Mouse (Mus musculus) liver, embryonic 14.5 days (tissue): Measurements from ENCODE around the gene Bmf.

Experiments
- CTCF ChIP-seq: IDR thresholded peaks from 2 replicates; pipeline ENCODE4 v1.5.1; 2016; ENCODE audit warnings: antibody characterized with exemption, low read depth, control low read depth
- EP300 ChIP-seq: IDR thresholded peaks from 2 replicates; pipeline ENCODE4 v1.6.1; 2016; ENCODE audit warnings: antibody characterized with exemption, low read depth

GRCm38 (mm10) chr2:118532855-118533675 is 16.4 kb downstream of the Bmf start:
- no peak for TF ChIP-seq CTCF
- TF ChIP-seq EP300, result no peak
